Mouse (Mus musculus) layer of hippocampus, adult 11-12 months (tissue): ENCODE measurements around the gene Cdh9.

Experiments used
- DNase-seq: peaks from one replicate; pipeline ENCODE4 v3.0.0; 2022; ENCODE audit warnings: low spot score

Gene Cdh9

DNA sequence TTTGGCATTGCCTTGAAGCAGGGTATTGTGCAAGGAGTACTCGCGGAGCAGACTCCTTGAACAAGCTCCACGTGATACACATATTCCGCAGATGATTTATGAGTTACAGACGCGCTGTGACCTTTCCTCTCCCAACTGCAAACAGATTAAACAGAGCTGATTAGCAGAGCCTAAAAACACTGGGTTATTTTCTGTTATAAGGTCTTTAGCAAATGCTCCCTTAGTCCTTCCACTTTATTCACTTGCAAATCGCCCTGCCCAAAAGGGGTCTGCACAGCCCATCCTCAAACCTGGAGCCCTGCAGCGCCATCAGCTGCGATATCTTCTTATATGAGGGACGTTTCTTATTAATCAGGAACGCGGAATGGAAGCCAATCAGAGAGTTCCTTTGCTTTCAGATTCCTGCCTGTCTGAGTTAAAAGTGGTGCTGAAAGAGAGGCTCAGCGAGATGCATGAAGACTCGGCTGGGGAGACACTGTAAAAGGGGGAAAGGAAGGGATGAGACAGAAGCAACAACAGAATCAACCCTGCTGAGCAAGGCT lies at the start of gene Cdh9:
TSS of gene Cdh9 (plus strand) at position 287 of the 542 bp plus-strand sequence.
- DNase-seq: peak; percentile 50

DNA sequence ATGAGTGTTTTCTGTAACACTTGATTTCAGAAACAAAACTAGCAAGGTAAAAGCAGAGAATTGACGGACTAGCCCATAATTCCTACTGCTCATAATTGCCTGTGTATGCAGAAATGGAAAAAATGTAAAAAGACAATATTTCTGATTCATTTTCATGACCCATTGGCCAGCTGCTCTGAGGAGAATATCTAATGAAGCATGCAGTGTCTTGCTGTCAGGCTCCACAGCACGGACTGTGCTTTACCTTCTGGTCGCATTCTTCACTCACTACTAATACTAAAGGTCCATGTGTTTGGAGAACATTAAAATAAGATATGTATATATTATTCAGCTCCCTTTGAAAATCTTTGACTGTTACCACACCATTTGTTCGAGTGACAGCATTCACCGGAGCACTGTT lies 49.5 kb upstream of the Cdh9 start:
- DNase-seq: no peak

DNA sequence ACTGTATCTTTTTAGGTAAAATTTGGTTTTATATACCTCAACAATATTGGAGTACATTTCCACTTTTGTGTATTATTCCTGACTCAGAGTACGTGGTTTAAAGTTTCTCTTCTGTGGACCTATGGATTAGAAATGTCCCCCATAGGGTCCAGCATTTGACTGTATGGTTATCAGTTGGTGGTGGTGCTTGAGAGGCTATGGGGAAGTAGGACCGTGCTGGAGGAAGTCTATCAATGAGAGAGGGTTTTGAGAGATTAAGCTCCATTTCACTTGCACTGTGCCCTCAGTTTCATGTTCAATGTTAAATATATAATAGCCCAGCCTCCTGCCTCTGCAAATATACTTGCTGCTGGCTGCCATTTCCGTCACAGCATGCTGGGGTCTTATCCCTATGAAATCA lies 28.7 kb upstream of the Cdh9 start:
- DNase-seq: no peak

DNA sequence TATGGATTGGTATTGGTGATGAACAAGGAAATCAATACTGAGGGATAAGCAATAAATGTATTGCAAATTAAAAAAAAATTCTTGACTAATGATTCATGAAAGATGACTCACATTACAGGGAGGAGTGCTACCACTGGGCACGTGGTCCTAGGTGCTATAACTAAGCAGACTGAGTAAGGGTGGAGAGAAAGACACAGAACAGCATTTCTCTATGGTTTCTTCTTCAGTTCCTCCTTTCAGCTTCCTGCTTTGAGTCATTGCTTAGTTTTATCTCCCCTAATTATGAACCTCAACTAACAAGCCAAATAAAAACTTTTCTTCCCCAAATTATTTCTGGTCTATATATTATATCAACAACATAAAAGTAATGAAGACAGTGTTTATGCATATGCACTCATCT lies 26.2 kb upstream of the Cdh9 start:
- no peak for DNase-seq

DNA sequence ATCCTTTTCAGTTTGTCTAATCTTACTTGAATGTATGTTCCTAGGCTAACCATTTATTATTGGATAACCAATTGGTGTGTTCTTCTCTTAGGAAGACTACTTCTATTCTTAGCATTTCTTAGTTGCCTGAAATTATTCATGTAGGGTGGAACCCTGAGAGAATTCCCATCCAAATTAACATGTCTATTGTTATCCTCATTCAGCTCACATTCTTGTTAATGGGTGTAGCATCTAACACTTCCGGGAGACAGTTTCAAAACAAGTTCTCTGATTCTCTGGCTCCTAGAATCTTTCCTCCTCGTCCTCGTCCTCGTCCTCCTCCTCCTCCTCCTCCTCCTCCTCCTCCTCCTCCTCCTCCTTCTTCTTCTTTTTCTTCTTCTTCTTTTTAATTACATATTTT lies 10.5 kb downstream of the Cdh9 start:
- DNase-seq: no peak

GRCm38 (mm10) chr15:16746672-16747071 lies 18.1 kb downstream of the Cdh9 start:
- no peak for DNase-seq

DNA sequence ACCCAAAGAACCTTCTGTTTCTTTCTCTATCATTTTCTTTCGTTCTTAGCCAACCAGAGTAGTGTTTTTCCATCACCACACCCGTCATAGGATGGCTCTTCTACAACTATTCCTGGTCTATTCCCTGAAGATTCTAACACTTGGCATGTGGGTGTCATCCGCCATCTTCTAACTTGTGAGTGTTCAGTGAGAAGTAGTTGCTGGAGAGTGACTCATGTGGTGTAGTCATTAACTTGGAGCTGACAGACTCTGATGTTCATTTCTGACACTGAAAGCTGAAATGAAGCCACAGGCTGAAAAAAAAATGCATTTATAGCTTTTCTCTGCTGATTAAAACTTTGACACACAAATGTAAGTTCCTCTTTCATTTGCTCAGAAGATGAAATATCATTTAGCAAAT lies 34.7 kb downstream of the Cdh9 start:
- DNase-seq: no peak

DNA sequence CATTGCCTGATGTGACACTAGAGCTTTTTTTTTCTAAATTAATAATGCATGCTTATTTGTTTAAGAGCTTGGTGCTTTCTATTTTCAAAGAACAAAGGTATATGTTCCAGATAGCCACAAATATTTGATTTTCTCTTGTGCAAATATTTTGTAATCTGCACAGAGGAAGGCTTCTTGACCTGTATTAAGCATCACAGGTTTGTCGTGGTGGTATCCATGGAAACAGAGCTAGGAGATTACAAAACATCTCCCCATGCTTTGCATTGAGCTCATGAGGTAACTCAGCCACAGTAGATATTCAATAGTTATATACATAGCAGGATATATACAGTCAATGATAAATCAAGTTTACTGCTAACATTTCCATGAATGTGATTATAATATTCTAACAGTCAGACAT lies 56.0 kb downstream of the Cdh9 start:
- DNase-seq: no peak

- DNase-seq: peak; percentile 35
Measured at GRCm38 (mm10) chr15:16792857-16793256, 64.3 kb downstream of the Cdh9 start.

- no peak for DNase-seq
Measured at GRCm38 (mm10) chr15:16801302-16801701, 72.7 kb downstream of the Cdh9 start.

DNA sequence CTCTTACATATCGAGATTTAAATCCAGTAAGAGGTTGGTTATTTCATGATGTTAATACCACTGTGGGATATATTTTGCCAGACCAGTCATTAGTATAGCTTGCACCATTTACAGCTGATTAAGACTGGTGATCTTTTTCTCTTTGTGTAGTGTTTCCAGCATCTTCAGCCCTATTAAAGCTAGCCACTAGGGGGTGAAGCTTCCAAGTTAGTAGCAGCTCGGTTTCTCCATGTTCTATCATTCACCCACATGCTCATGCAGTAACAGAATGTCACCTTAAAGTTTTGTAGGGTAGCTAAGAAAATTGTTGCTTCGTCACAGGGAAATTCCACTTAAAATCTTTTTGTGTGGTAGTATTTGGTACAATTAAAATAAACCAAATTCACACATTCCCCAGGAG lies 82.2 kb downstream of the Cdh9 start:
- no peak for DNase-seq

- DNase-seq: no peak
Measured at GRCm38 (mm10) chr15:16814035-16814434, 85.5 kb downstream of the Cdh9 start.

- DNase-seq: no peak
Measured at GRCm38 (mm10) chr15:16834761-16835160, 106.2 kb downstream of the Cdh9 start.

GRCm38 (mm10) chr15:16882542-16882941 lies 154.0 kb downstream of the Cdh9 start:
- no peak for DNase-seq

DNA sequence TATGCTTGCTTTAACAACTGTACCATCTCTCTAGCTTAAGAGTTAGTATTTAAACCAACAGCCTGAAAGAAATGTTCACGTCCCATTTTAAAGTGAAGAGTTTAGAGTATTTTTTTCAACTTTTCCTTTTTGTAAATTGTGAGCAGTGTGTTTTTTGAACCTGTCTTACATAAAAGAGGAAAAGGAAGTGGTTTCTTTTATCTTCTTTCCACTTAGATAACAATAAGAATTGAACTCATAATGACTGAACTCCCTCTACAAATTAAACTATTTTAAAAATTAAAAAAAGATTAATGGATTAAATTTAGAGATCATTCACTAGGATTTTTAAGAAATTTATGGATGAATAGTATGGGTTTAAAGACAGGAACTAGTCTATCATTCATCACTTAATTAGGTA lies 168.1 kb downstream of the Cdh9 start:
- DNase-seq: no peak
